Mouse (Mus musculus): ENCODE results near the gene Gsk3a.

The Gsk3a gene

GRCm38 (mm10) chr7:25222275-25222967 lies 15.2 kb downstream of the Gsk3a start:
- no peaks in the 10 kb centered on the region for H3K27me3 ChIP-seq (ENCODE audit: insufficient read depth, low read length)
- no peaks in the 10 kb centered on the region for H3K9me3 ChIP-seq (ENCODE audit: low read length)
- H3K36me3 ChIP-seq (ENCODE audit: insufficient read depth, low read length) = peaks cover 60% of the 10 kb centered on the region
- peak overlapping the region; percentile 90 for H3K4me3 ChIP-seq (replicated peaks; ENCODE audit: low read length)
- TF ChIP-seq CTCF (conservative IDR thresholded peaks at IDR 0.05; ENCODE audit: low read length) (no peak), NANOG (IDR thresholded peaks at IDR 0.05; ENCODE audit: borderline replicate concordance, low read length) (no peak), POU5F1 (IDR thresholded peaks at IDR 0.05; ENCODE audit: borderline replicate concordance, low read length) (no peak)
- peaks cover 73% of the 10 kb centered on the region for H3K4me1 ChIP-seq (replicated peaks; ENCODE audit: low read depth, low read length)

GRCm38 (mm10) chr7:25221102-25221883 lies 16.4 kb downstream of the Gsk3a start, which contains the start of gene Zfp526:
Zfp526 (plus strand) TSS chr7:25221425.
- Histone ChIP-seq H3K4me1 (replicated peaks; ENCODE audit: low read depth, low read length) (peaks cover 67% of the 10 kb centered on the region), H3K4me3 (replicated peaks; ENCODE audit: low read length) (peak within 1 kb of the TSS; percentile 90), H3K27me3 (ENCODE audit: insufficient read depth, low read length) (no peaks in the 10 kb centered on the region), H3K9me3 (ENCODE audit: low read length) (no peaks in the 10 kb centered on the region), H3K36me3 (ENCODE audit: insufficient read depth, low read length) (peaks cover 57% of the 10 kb centered on the region)
- TF ChIP-seq CTCF (conservative IDR thresholded peaks at IDR 0.05; ENCODE audit: low read length) (no peak), POU5F1 (IDR thresholded peaks at IDR 0.05; ENCODE audit: borderline replicate concordance, low read length) (no peak), NANOG (IDR thresholded peaks at IDR 0.05; ENCODE audit: borderline replicate concordance, low read length) (no peak)

GRCm38 (mm10) chr7:25220457-25221101 lies 17.1 kb downstream of the Gsk3a start, which contains the start of gene Dedd2:
Dedd2 (minus strand) TSS chr7:25220615.
- Histone ChIP-seq H3K27me3 (ENCODE audit: insufficient read depth, low read length) (no peaks in the 10 kb centered on the region), H3K4me1 (replicated peaks; ENCODE audit: low read depth, low read length) (peaks cover 63% of the 10 kb centered on the region), H3K36me3 (ENCODE audit: insufficient read depth, low read length) (peaks cover 57% of the 10 kb centered on the region), H3K4me3 (replicated peaks; ENCODE audit: low read length) (peak within 1 kb of the TSS; percentile 90), H3K9me3 (ENCODE audit: low read length) (no peaks in the 10 kb centered on the region)
- no peak for TF ChIP-seq NANOG (IDR thresholded peaks at IDR 0.05; ENCODE audit: borderline replicate concordance, low read length)
- no peak for TF ChIP-seq CTCF (conservative IDR thresholded peaks at IDR 0.05; ENCODE audit: low read length)
- TF ChIP-seq POU5F1 (IDR thresholded peaks at IDR 0.05; ENCODE audit: borderline replicate concordance, low read length) = no peak

DNA sequence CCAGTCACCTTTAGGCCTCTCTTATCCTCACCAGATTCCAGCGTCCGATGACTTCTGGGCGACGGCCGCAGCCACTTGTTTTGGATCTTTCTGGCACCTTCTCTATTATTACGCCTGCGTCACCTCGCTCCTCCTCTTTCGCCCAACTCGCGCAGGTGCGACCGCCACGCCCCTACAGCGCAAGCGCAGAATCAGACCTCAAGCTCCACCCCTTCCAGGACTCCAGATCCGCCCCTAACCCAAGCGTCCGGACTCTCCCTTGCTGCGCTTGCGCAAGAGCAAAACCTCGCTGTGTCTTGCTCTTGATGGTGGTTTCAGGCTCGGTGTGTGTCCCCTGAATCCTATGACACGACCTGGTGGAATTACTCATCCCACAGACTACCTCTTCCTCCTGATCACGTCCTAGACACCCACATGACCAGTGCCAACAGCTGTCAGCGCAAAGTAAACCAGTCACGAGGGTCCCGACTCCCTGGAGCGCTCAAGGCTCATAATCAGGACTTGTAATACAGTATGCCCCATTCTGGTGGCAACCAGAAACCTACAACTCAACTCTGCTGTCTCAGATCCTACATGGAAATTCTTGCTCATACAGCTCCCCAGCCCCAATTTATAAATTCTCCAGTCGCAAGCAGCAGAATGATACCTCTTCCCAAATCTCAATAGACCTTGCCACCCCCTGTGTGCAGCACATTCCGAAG lies 17.7 kb downstream of the Gsk3a start:
- peaks cover 63% of the 10 kb centered on the region for H3K4me1 ChIP-seq (replicated peaks; ENCODE audit: low read depth, low read length)
- no peak for TF ChIP-seq NANOG (IDR thresholded peaks at IDR 0.05; ENCODE audit: borderline replicate concordance, low read length)
- no peak for TF ChIP-seq CTCF (conservative IDR thresholded peaks at IDR 0.05; ENCODE audit: low read length)
- peak overlapping the region; percentile 90 for H3K4me3 ChIP-seq (replicated peaks; ENCODE audit: low read length)
- H3K9me3 ChIP-seq (ENCODE audit: low read length) = no peaks in the 10 kb centered on the region
- peaks cover 57% of the 10 kb centered on the region for H3K36me3 ChIP-seq (ENCODE audit: insufficient read depth, low read length)
- H3K27me3 ChIP-seq (ENCODE audit: insufficient read depth, low read length) = no peaks in the 10 kb centered on the region

GRCm38 (mm10) chr7:25219416-25219750 lies 18.3 kb downstream of the Gsk3a start:
- Histone ChIP-seq H3K4me3 (replicated peaks; ENCODE audit: low read length) (peak overlapping the region; percentile 90), H3K36me3 (ENCODE audit: insufficient read depth, low read length) (peaks cover 55% of the 10 kb centered on the region), H3K4me1 (replicated peaks; ENCODE audit: low read depth, low read length) (peaks cover 65% of the 10 kb centered on the region), H3K9me3 (ENCODE audit: low read length) (no peaks in the 10 kb centered on the region), H3K27me3 (ENCODE audit: insufficient read depth, low read length) (no peaks in the 10 kb centered on the region)
- no peak for TF ChIP-seq POU5F1 (IDR thresholded peaks at IDR 0.05; ENCODE audit: borderline replicate concordance, low read length)
- TF ChIP-seq NANOG (IDR thresholded peaks at IDR 0.05; ENCODE audit: borderline replicate concordance, low read length) = no peak
- TF ChIP-seq CTCF (conservative IDR thresholded peaks at IDR 0.05; ENCODE audit: low read length) = no peak

DNA sequence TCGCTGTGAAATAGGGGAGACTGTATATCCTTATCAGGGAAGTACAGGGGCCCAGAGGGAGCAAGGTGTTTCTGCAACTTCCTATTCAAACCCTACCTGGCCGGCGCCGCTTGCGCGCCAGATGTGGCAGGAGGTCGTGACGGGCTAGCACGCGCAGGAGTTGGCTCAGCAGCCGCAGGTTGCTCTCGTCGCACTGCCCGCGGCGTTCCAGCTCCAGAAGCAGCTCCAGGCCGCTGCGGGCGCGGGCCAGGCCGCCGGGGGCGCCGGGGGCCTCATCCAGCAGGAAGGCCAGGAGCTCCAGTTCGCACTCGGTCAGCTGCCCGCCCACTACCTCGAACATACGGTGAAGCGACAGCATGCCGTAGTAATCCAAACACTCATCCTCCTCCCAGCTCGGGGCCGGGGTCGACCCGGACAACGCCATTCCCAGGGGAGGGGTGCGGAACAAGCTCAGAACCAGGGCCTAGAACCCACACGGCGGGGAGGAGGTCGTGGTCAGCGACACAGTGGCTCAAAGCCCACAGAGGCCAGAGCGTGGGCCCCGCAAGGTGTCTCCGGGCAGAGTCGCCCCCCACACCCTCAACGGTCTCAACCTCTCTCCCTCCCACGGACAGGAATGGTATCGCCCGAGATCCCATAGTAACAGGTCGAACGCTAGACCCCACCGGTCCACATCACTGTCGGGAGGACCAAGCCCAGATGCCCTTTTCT lies 18.8 kb downstream of the Gsk3a start:
- TF ChIP-seq CTCF (conservative IDR thresholded peaks at IDR 0.05; ENCODE audit: low read length) (no peak), POU5F1 (IDR thresholded peaks at IDR 0.05; ENCODE audit: borderline replicate concordance, low read length) (no peak), NANOG (IDR thresholded peaks at IDR 0.05; ENCODE audit: borderline replicate concordance, low read length) (no peak)
- Histone ChIP-seq H3K4me3 (replicated peaks; ENCODE audit: low read length) (peak overlapping the region; percentile 90), H3K9me3 (ENCODE audit: low read length) (no peaks in the 10 kb centered on the region), H3K27me3 (ENCODE audit: insufficient read depth, low read length) (no peaks in the 10 kb centered on the region), H3K4me1 (replicated peaks; ENCODE audit: low read depth, low read length) (peaks cover 70% of the 10 kb centered on the region), H3K36me3 (ENCODE audit: insufficient read depth, low read length) (peaks cover 54% of the 10 kb centered on the region)

DNA sequence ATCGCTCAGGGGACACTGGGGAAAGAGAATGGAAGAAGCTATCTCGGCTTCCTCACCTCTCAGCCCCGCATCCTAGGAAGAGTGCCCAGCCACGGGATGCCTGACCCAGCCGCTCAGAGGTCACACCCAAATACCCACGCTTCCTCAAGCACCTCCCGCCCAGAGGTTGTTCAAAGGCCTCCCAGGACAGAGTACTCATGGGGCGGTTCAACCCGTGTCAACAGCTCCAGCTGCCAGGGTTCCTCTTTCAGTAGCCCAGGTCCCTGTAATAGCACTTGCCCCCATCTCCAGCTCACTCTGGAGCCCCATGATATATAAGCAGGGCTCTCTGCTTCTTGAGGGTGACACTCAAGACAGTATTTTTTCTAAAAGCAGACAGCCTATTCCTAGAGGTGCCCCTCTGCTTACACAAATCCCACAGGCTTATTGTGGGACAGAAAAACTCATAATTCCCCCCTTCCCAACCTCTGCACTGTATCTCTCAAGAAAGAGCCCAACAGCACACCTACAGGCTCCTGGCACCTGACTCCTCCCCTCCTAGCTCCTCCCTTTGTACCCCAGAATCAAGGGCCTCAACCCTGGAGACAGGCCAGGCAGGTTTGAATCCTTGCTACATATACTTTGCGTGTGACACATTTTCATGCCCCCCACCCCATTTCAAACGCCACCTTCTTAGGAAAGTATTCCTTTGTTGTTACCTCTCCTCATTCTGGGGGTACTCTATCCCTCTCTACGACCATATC lies 19.8 kb downstream of the Gsk3a start:
- Histone ChIP-seq H3K36me3 (ENCODE audit: insufficient read depth, low read length) (peaks cover 50% of the 10 kb centered on the region), H3K27me3 (ENCODE audit: insufficient read depth, low read length) (no peaks in the 10 kb centered on the region), H3K4me1 (replicated peaks; ENCODE audit: low read depth, low read length) (peaks cover 73% of the 10 kb centered on the region), H3K9me3 (ENCODE audit: low read length) (no peaks in the 10 kb centered on the region), H3K4me3 (replicated peaks; ENCODE audit: low read length) (peak overlapping the region; percentile 90)
- TF ChIP-seq NANOG (IDR thresholded peaks at IDR 0.05; ENCODE audit: borderline replicate concordance, low read length) (no peak), CTCF (conservative IDR thresholded peaks at IDR 0.05; ENCODE audit: low read length) (no peak), POU5F1 (IDR thresholded peaks at IDR 0.05; ENCODE audit: borderline replicate concordance, low read length) (no peak)

All from E14TG2a.4 (cell line).